Mouse (Mus musculus): ENCODE results near the gene Tnik. TPM values are rescaled to one million over a fixed set of nuclear protein-coding genes. Genes with fewer than 3 reads are reported as not detected.
A peak's percentile ranks its signal among the peaks of the same experiment; 100 is the strongest.

Gene Tnik
- polyA plus RNA-seq (2015; fragmentation: Nextera tagmentation; extraction: Ambion mirVana) = 7.1 and 7.6 TPM in 2 replicates

- peaks cover 22% of the 10 kb centered on the region for H3K27me3 ChIP-seq
- H3K9me3 ChIP-seq = no peaks in the 10 kb centered on the region
- H3K27ac ChIP-seq = 0 out of 2 replicates have a peak within 1 kb of the TSS, but pooled peaks have one; percentile 38
- peak within 1 kb of the TSS; percentile 37 for H3K9ac ChIP-seq
- H3K4me3 ChIP-seq = peak within 1 kb of the TSS; percentile 62
- under 1% methylated on average over 58 of the region's 59 CpGs for WGBS
- ATAC-seq (ENCODE audit: insufficient number of reproducible peaks, low FRiP score, low TSS enrichment, low read depth) = peak; percentile 82
- H3K36me3 ChIP-seq = no peaks in the 10 kb centered on the region
- H3K4me2 ChIP-seq = peak within 1 kb of the TSS; percentile 95
- peaks cover 14% of the 10 kb centered on the region for H3K4me1 ChIP-seq
Observed at GRCm38 (mm10) chr3:28263002-28263947, at the start of gene Tnik. Tnik (plus strand) TSS chr3:28263214.

GRCm38 (mm10) chr3:28214886-28215311 is 48.1 kb upstream of the Tnik start:
- Histone ChIP-seq H3K4me1 (no peaks in the 10 kb centered on the region), H3K27me3 (no peaks in the 10 kb centered on the region), H3K27ac (no peak overlapping the region), H3K4me2 (no peak overlapping the region), H3K4me3 (no peak overlapping the region), H3K9me3 (no peaks in the 10 kb centered on the region), H3K36me3 (no peaks in the 10 kb centered on the region), H3K9ac (no peak overlapping the region)
- no peak for ATAC-seq (ENCODE audit: insufficient number of reproducible peaks, low FRiP score, low TSS enrichment, low read depth)
- 80% methylated on average over 7 of the region's 7 CpGs for WGBS

GRCm38 (mm10) chr3:28217001-28217400 is 46.0 kb upstream of the Tnik start:
- H3K27me3 ChIP-seq = no peaks in the 10 kb centered on the region
- H3K4me3 ChIP-seq = no peak overlapping the region
- no peak for ATAC-seq (ENCODE audit: insufficient number of reproducible peaks, low FRiP score, low TSS enrichment, low read depth)
- H3K27ac ChIP-seq = no peak overlapping the region
- no peak overlapping the region for H3K4me2 ChIP-seq
- WGBS = 47% methylated on average over 5 of the region's 5 CpGs
- no peaks in the 10 kb centered on the region for H3K36me3 ChIP-seq
- H3K9ac ChIP-seq = no peak overlapping the region
- H3K9me3 ChIP-seq = no peaks in the 10 kb centered on the region
- H3K4me1 ChIP-seq = no peaks in the 10 kb centered on the region

- Histone ChIP-seq H3K9me3 (no peaks in the 10 kb centered on the region), H3K27ac (no peak overlapping the region), H3K4me1 (peaks cover 3% of the 10 kb centered on the region), H3K27me3 (no peaks in the 10 kb centered on the region), H3K4me2 (no peak overlapping the region), H3K4me3 (no peak overlapping the region), H3K36me3 (no peaks in the 10 kb centered on the region), H3K9ac (no peak overlapping the region)
- no peak for ATAC-seq (ENCODE audit: insufficient number of reproducible peaks, low FRiP score, low TSS enrichment, low read depth)
- WGBS = 82% methylated on average over 7 of the region's 7 CpGs
Observed at GRCm38 (mm10) chr3:28219533-28219932, 43.5 kb upstream of the Tnik start.

- ATAC-seq (ENCODE audit: insufficient number of reproducible peaks, low FRiP score, low TSS enrichment, low read depth) = peak; percentile 75; the same call in 1 of the 2 replicates
- Histone ChIP-seq H3K4me1 (peaks cover 4% of the 10 kb centered on the region), H3K9me3 (no peaks in the 10 kb centered on the region), H3K4me3 (no peak overlapping the region), H3K27me3 (no peaks in the 10 kb centered on the region), H3K27ac (no peak overlapping the region), H3K9ac (no peak overlapping the region), H3K36me3 (no peaks in the 10 kb centered on the region), H3K4me2 (no peak overlapping the region)
- WGBS = 77% methylated on average over 3 of the region's 3 CpGs
Observed at GRCm38 (mm10) chr3:28219964-28220363, 43.0 kb upstream of the Tnik start.

- WGBS = 63% methylated on average over 15 of the region's 15 CpGs
- Histone ChIP-seq H3K27me3 (no peaks in the 10 kb centered on the region), H3K36me3 (no peaks in the 10 kb centered on the region), H3K4me3 (no peak overlapping the region), H3K27ac (no peak overlapping the region), H3K4me1 (peaks cover 4% of the 10 kb centered on the region), H3K4me2 (no peak overlapping the region), H3K9me3 (no peaks in the 10 kb centered on the region), H3K9ac (no peak overlapping the region)
- no peak for ATAC-seq (ENCODE audit: insufficient number of reproducible peaks, low FRiP score, low TSS enrichment, low read depth)
Observed at GRCm38 (mm10) chr3:28224437-28225356, 38.3 kb upstream of the Tnik start.

GRCm38 (mm10) chr3:28225357-28225905 is 37.6 kb upstream of the Tnik start:
- Histone ChIP-seq H3K4me2 (no peak overlapping the region), H3K9ac (no peak overlapping the region), H3K27ac (no peak overlapping the region)

GRCm38 (mm10) chr3:28226181-28226580 is 36.8 kb upstream of the Tnik start:
- peaks cover 4% of the 10 kb centered on the region for H3K4me1 ChIP-seq
- H3K36me3 ChIP-seq = no peaks in the 10 kb centered on the region
- no peak for ATAC-seq (ENCODE audit: insufficient number of reproducible peaks, low FRiP score, low TSS enrichment, low read depth)
- WGBS = 92% methylated on average over 19 of the region's 19 CpGs
- no peak overlapping the region for H3K4me2 ChIP-seq
- H3K27ac ChIP-seq = no peak overlapping the region
- no peak overlapping the region for H3K4me3 ChIP-seq
- no peak overlapping the region for H3K9ac ChIP-seq
- no peaks in the 10 kb centered on the region for H3K9me3 ChIP-seq
- no peaks in the 10 kb centered on the region for H3K27me3 ChIP-seq

More at GRCm38 (mm10) chr3:28225357-28225905, 37.6 kb upstream of the Tnik start:
- H3K4me3 ChIP-seq = no peak overlapping the region
- H3K9me3 ChIP-seq = no peaks in the 10 kb centered on the region
- WGBS = 79% methylated on average over 9 of the region's 9 CpGs
- H3K4me1 ChIP-seq = peaks cover 4% of the 10 kb centered on the region
- H3K36me3 ChIP-seq = no peaks in the 10 kb centered on the region
- ATAC-seq (ENCODE audit: insufficient number of reproducible peaks, low FRiP score, low TSS enrichment, low read depth) = no peak
- H3K27me3 ChIP-seq = no peaks in the 10 kb centered on the region

GRCm38 (mm10) chr3:28228930-28229329 is 34.1 kb upstream of the Tnik start:
- peaks cover 4% of the 10 kb centered on the region for H3K4me1 ChIP-seq
- no peak overlapping the region for H3K27ac ChIP-seq
- H3K4me2 ChIP-seq = no peak overlapping the region
- 0 out of 2 replicates have a peak, but pooled peaks have one; percentile 48 for ATAC-seq (ENCODE audit: insufficient number of reproducible peaks, low FRiP score, low TSS enrichment, low read depth)
- H3K9ac ChIP-seq = no peak overlapping the region
- no peaks in the 10 kb centered on the region for H3K9me3 ChIP-seq
- H3K36me3 ChIP-seq = no peaks in the 10 kb centered on the region
- no peak overlapping the region for H3K4me3 ChIP-seq
- H3K27me3 ChIP-seq = no peaks in the 10 kb centered on the region
- WGBS = 52% methylated on average over 4 of the region's 4 CpGs

GRCm38 (mm10) chr3:28229503-28229902 is 33.5 kb upstream of the Tnik start:
- H3K9me3 ChIP-seq = no peaks in the 10 kb centered on the region
- no peak overlapping the region for H3K4me3 ChIP-seq
- H3K4me1 ChIP-seq = peaks cover 2% of the 10 kb centered on the region
- 62% methylated on average over 2 of the region's 2 CpGs for WGBS
- H3K36me3 ChIP-seq = no peaks in the 10 kb centered on the region
- H3K4me2 ChIP-seq = no peak overlapping the region
- no peak for ATAC-seq (ENCODE audit: insufficient number of reproducible peaks, low FRiP score, low TSS enrichment, low read depth)
- H3K9ac ChIP-seq = no peak overlapping the region
- no peaks in the 10 kb centered on the region for H3K27me3 ChIP-seq
- no peak overlapping the region for H3K27ac ChIP-seq

- Histone ChIP-seq H3K27me3 (no peaks in the 10 kb centered on the region), H3K27ac (no peak overlapping the region), H3K4me3 (no peak overlapping the region), H3K9me3 (no peaks in the 10 kb centered on the region), H3K4me2 (no peak overlapping the region), H3K9ac (no peak overlapping the region), H3K4me1 (no peaks in the 10 kb centered on the region), H3K36me3 (no peaks in the 10 kb centered on the region)
- WGBS = 81% methylated on average over 4 of the region's 4 CpGs
- ATAC-seq (ENCODE audit: insufficient number of reproducible peaks, low FRiP score, low TSS enrichment, low read depth) = no peak
Observed at GRCm38 (mm10) chr3:28232885-28233284, 30.1 kb upstream of the Tnik start.

All from limb, embryonic 15.5 days (tissue).